Mouse (Mus musculus) kidney, adult 2 months (tissue): Measurements from ENCODE around the gene Nfe2l2. TPM values are rescaled to one million over a fixed set of nuclear protein-coding genes. Genes with fewer than 3 reads are reported as not detected.
A peak's percentile ranks its signal among the peaks of the same experiment; 100 is the strongest.
"Not testable (repeated sequence)": the region's sequence is repeated elsewhere in the genome, so short reads cannot be mapped to it uniquely, and the experiment has no call there.

Experiments used
- DNase-seq: peaks from one replicate; pipeline ENCODE4 v3.0.0; 2021
- H3K27ac ChIP-seq: fragments of 200-500 bp; 2 replicates; pipeline ENCODE4 v1.5.1; 2012; ENCODE audit warnings: low read depth, low read length, control low read depth, inconsistent platforms; ENCODE audit not compliant: insufficient read depth
- H3K27me3 ChIP-seq: fragments of 200-500 bp; replicated peaks from 2 replicates; pipeline ENCODE4 v1.6.1; 2012; ENCODE audit warnings: mild to moderate bottlenecking, moderate library complexity, low read length, inconsistent platforms; ENCODE audit not compliant: control insufficient read depth, insufficient read depth
- H3K36me3 ChIP-seq: fragments of 200-500 bp; 2 replicates; pipeline ENCODE4 v1.6.1; 2012; ENCODE audit warnings: mild to moderate bottlenecking, moderate library complexity, low read length, inconsistent platforms; ENCODE audit not compliant: control insufficient read depth, insufficient read depth
- H3K4me1 ChIP-seq: fragments of 200-500 bp; 2 replicates; pipeline ENCODE4 v1.6.1; 2011; ENCODE audit warnings: low read length; ENCODE audit not compliant: control insufficient read depth, insufficient read depth
- H3K4me3 ChIP-seq: fragments of 200-500 bp; 2 replicates; pipeline ENCODE4 v1.5.1; 2011; ENCODE audit warnings: mild to moderate bottlenecking, low read depth, low read length, control low read depth; ENCODE audit not compliant: insufficient read depth
- CTCF ChIP-seq: fragments of 200-500 bp; conservative IDR thresholded peaks from 2 replicates; pipeline ENCODE4 v1.5.1; 2011; ENCODE audit warnings: low read depth, mild to moderate bottlenecking, control low read depth, low read length, moderate library complexity, mixed read lengths; ENCODE audit not compliant: insufficient read depth, insufficient read length
- POLR2A ChIP-seq: fragments of 200-500 bp; IDR thresholded peaks from one replicate; pipeline ENCODE4 v1.6.1; 2011; ENCODE audit warnings: low read depth, low read length, control low read depth
- WGBS: fragments of 180-500 bp; shearing (Covaris S2); methylation state at CpG from one replicate; pipeline ENCODE4 v1.1.7; 2018; 5-methylcytosine and 5-hydroxymethylcytosine counted together
- polyA plus RNA-seq: library from polyadenylated mRNA; depleted of rRNA; stranded (reverse); fragments of >200 nt; gene quantifications from 2 replicates; pipeline ENCODE4 v1.2.3, GENCODE M21; 2012

The Nfe2l2 gene
- polyA plus RNA-seq, 1 experiment, result 58.0 TPM

DNA sequence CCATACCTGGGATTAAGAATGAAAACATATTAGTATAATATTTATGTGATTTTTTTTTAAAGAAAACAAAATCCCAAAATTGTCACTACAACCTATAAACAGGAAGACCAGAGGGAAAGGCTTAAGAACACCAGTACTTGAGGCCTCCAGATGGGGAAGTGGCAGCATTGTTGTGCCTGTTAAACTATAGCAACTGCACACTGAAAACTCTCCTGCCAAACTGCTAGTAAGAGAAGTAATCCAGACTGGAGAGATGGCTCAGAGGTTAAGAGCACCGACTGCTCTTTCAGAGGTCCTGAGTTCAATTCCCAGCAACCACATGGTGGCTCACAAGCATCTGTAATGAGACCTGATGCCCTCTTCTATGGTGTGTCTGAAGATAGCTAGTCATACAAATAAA is 54.0 kb downstream of the Nfe2l2 start:
- no peak overlapping the region for H3K4me3 ChIP-seq
- 91% methylated on average over 1 of the region's 1 CpGs for WGBS
- no peaks in the 10 kb centered on the region for H3K4me1 ChIP-seq
- TF ChIP-seq CTCF (no peak), POLR2A (no peak)
- H3K36me3 ChIP-seq, result 0 out of 2 replicates have a peak, but pooled peaks cover 2% of the 10 kb centered on the region
- H3K27me3 ChIP-seq, result no peaks in the 10 kb centered on the region
- DNase-seq, result no peak
- no peak overlapping the region for H3K27ac ChIP-seq

- H3K27me3 ChIP-seq, result no peaks in the 10 kb centered on the region
- H3K4me3 ChIP-seq, result no peak overlapping the region
- no peak for DNase-seq
- no peaks in the 10 kb centered on the region for H3K36me3 ChIP-seq
- WGBS, result 92% methylated on average over 12 of the region's 12 CpGs
- H3K27ac ChIP-seq, result no peak overlapping the region
- TF ChIP-seq POLR2A (no peak), CTCF (no peak)
- H3K4me1 ChIP-seq, result peaks cover 7% of the 10 kb centered on the region; the same call in 1 of the 2 replicates
Observed at GRCm38 (mm10) chr2:75645251-75645650, 59.2 kb downstream of the Nfe2l2 start.

DNA sequence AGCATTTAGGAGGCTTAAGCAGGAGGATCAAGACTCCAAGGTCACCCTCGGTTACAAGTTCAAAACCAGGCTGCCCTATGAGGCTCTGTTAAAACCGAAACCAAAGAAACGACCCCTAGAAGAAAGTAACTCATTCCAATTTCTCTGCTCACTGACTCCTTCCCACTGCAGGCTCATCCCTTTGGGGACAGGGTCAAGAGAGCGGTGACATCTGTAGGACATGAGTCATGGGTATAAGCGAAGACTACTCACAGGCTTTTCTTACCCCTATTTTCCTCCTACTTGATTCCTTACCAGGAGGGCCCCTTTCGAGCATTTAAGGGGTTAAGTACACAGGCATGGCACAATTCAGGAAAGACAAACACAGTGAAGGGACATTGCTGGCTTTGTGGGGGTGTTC is 60.5 kb downstream of the Nfe2l2 start:
- 84% methylated on average over 6 of the region's 6 CpGs for WGBS
- no peak overlapping the region for H3K27ac ChIP-seq

GRCm38 (mm10) chr2:75642795-75643550 is 61.5 kb downstream of the Nfe2l2 start:
- Histone ChIP-seq H3K36me3 (no peaks in the 10 kb centered on the region), H3K4me1 (peaks cover 7% of the 10 kb centered on the region; the same call in 1 of the 2 replicates), H3K27ac (no peak overlapping the region), H3K27me3 (no peaks in the 10 kb centered on the region), H3K4me3 (no peak overlapping the region)
- DNase-seq, result peak; percentile 89
- 63% methylated on average over 8 of the region's 8 CpGs for WGBS
- TF ChIP-seq POLR2A (no peak), CTCF (no peak)

More for the DNA sequence above, 60.5 kb downstream of the Nfe2l2 start:
- Histone ChIP-seq H3K36me3 (no peaks in the 10 kb centered on the region), H3K4me3 (no peak overlapping the region), H3K27me3 (no peaks in the 10 kb centered on the region), H3K4me1 (peaks cover 7% of the 10 kb centered on the region; the same call in 1 of the 2 replicates)
- no peak for DNase-seq
- no peak for TF ChIP-seq POLR2A
- no peak for TF ChIP-seq CTCF

DNA sequence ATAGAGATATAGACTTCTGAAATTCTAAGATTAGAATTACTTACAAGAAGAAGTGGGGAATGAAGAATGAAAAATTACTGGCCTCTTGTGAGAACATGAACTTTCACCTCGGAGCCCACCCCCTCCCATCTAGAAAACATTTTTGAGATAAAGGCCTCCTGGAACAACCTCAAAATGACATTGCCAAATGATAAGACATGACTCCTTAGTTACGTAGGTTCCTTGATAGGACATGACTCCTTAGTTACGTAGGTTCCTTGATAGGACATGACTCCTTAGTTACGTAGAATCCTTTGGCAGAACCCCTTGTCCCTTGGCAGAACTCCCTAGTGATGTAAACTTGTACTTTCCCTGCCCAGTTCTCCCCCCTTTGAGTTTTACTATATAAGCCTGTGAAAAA is 62.1 kb downstream of the Nfe2l2 start:
- 70% methylated on average over 4 of the region's 4 CpGs for WGBS
- not testable (repeated sequence) for H3K4me3 ChIP-seq, DNase-seq, H3K27me3 ChIP-seq, H3K36me3 ChIP-seq, H3K27ac ChIP-seq
- peaks cover 12% of the 10 kb centered on the region; the same call in 1 of the 2 replicates for H3K4me1 ChIP-seq

GRCm38 (mm10) chr2:75639535-75639934 is 64.9 kb downstream of the Nfe2l2 start:
- Histone ChIP-seq H3K27ac (peak overlapping the region; percentile 69; the same call in 1 of the 2 replicates), H3K4me3 (peak overlapping the region; percentile 43), H3K4me1 (peaks cover 19% of the 10 kb centered on the region)
- not testable (repeated sequence) for DNase-seq, H3K36me3 ChIP-seq, H3K27me3 ChIP-seq
- 1% methylated on average over 11 of the region's 12 CpGs for WGBS

DNA sequence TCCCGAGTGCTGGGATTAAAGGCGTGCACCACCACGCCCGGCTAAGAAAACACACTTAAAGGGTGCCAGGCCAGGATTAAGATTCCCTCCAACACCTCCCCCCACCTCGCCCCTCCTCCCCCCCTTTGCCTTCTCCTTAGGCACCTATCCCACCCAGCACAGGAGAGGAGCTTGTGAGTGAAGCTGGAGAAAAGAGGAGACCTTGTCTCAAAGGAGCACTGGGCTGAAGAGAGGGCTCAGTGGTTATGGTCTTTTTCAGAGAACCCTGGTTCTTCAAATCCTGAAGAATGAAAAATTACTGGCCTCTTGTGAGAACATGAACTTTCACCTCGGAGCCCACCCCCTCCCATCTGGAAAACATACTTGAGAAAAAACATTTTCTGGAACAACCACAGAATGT is 66.6 kb downstream of the Nfe2l2 start:
- not testable (repeated sequence) for DNase-seq, H3K27me3 ChIP-seq, H3K36me3 ChIP-seq, H3K4me3 ChIP-seq
- Histone ChIP-seq H3K27ac (peak overlapping the region; percentile 83), H3K4me1 (peaks cover 13% of the 10 kb centered on the region)
- 46% methylated on average over 6 of the region's 6 CpGs for WGBS

- H3K36me3 ChIP-seq, result no peaks in the 10 kb centered on the region
- no peak overlapping the region for H3K4me3 ChIP-seq
- no peaks in the 10 kb centered on the region for H3K27me3 ChIP-seq
- peak; percentile 62 for DNase-seq
- H3K4me1 ChIP-seq, result peaks cover 12% of the 10 kb centered on the region
- H3K27ac ChIP-seq, result no peak overlapping the region; the same call in 1 of the 2 replicates
- TF ChIP-seq POLR2A, result no peak
- no peak for TF ChIP-seq CTCF
Observed at GRCm38 (mm10) chr2:75637361-75637760, 67.1 kb downstream of the Nfe2l2 start.

DNA sequence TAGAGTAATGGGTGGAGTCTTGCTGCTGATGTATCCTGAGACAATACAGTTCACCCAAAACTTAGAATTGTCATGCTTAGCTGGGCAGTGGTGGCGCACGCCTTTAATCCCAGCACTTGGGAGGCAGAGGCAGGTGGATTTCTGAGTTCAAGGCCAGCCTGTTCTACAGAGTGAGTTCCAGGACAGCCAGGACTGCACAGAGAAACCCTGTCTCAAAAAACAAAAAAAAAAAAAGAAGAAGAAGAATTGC is 67.5 kb downstream of the Nfe2l2 start:
- DNase-seq, H3K27me3 ChIP-seq, H3K4me3 ChIP-seq, H3K36me3 ChIP-seq: not testable (repeated sequence)
- H3K27ac ChIP-seq, result peak overlapping the region; percentile 59
- 61% methylated on average over 2 of the region's 2 CpGs for WGBS
- peaks cover 12% of the 10 kb centered on the region for H3K4me1 ChIP-seq
